Mouse (Mus musculus): ENCODE data around the gene Adgre5.

- TF ChIP-seq CTCF (IDR thresholded peaks at IDR 0.05; ENCODE audit: extremely low read depth, insufficient read depth, insufficient read length, insufficient replicate concordance) (no peak), POLR2A (IDR thresholded peaks at IDR 0.05; ENCODE audit: low read depth, low read length) (no peak)
These were observed 18.5 kb downstream of the Adgre5 start for GRCm38 (mm10) chr8:83722631-83723030.
